Mouse (Mus musculus): ENCODE data around the gene Dynlt1b. TPM values are rescaled to one million over a fixed set of nuclear protein-coding genes. Genes with fewer than 3 reads are reported as not detected.
"Not testable (repeated sequence)": the region's sequence is repeated elsewhere in the genome, so short reads cannot be mapped to it uniquely, and the experiment has no call there.

The Dynlt1b gene
- 931 and 992 TPM in 2 replicates for polyA plus RNA-seq (2015; fragmentation: Nextera tagmentation; extraction: Ambion mirVana)

- H3K4me1 ChIP-seq: peaks cover 11% of the 10 kb centered on the region
- H3K4me3 ChIP-seq: peak within 1 kb of the TSS; percentile 45
- H3K4me2 ChIP-seq: peak within 1 kb of the TSS; percentile 60
- H3K27ac ChIP-seq: peak within 1 kb of the TSS; percentile 48
- peak; percentile 98 for ATAC-seq
- not testable (repeated sequence) for H3K9me3 ChIP-seq (replicated peaks); H3K27me3 ChIP-seq
- H3K36me3 ChIP-seq (ENCODE audit: poor library complexity, severe bottlenecking): peaks cover 14% of the 10 kb centered on the region
- under 1% methylated on average over 27 of the region's 27 CpGs for WGBS
- H3K9ac ChIP-seq: peak within 1 kb of the TSS; percentile 68
Observed at GRCm38 (mm10) chr17:6429945-6430344, at the start of gene Dynlt1b. TSS of gene Dynlt1b (plus strand) at chr17:6430112.

DNA sequence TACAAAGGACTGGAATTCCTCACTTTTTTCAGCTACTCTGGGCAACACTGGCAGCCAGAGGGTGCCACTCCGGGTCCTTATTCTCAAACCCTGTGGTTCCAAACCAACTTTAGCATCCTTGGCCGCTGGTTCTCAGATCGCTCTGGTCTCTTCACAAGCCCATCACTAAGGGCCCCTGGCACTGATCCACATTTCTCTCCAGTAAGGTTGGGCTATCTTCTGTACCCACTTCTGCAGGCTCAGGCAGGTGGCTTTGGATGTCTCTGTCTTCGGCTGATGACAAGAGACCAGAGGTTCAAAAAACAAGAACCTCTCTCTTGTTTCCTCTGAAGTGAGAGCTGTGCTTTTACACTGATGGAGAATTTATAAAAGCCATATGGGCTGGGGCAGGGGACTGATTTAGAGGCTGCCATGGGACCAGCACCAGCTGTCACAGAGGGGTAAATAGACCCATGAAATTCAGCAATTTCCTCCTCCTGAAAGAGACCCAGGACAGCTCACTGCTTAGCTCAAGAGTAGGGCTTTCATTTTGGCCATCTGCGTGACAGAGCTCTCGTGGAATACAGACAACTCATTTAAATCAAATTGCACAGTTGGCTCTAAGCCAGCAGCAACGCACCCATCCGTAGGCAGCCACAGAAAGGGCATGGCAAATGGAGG, 49.6 kb upstream of the Dynlt1b start:
- not testable (repeated sequence) for H3K4me1 ChIP-seq; H3K27ac ChIP-seq; H3K36me3 ChIP-seq (ENCODE audit: poor library complexity, severe bottlenecking); H3K9ac ChIP-seq; H3K4me3 ChIP-seq; H3K27me3 ChIP-seq; H3K9me3 ChIP-seq (replicated peaks); H3K4me2 ChIP-seq
- peak; percentile 97 for ATAC-seq
- WGBS: 61% methylated on average over 2 of the region's 8 CpGs

GRCm38 (mm10) chr17:6381071-6381682, 48.7 kb upstream of the Dynlt1b start:
- H3K27me3 ChIP-seq; H3K36me3 ChIP-seq (ENCODE audit: poor library complexity, severe bottlenecking); H3K27ac ChIP-seq; H3K4me3 ChIP-seq; H3K4me2 ChIP-seq; H3K9ac ChIP-seq; H3K9me3 ChIP-seq (replicated peaks); H3K4me1 ChIP-seq: not testable (repeated sequence)
- no CpG with 5 or more reads among the region's 8 CpGs for WGBS
- ATAC-seq: peak; percentile 34

DNA sequence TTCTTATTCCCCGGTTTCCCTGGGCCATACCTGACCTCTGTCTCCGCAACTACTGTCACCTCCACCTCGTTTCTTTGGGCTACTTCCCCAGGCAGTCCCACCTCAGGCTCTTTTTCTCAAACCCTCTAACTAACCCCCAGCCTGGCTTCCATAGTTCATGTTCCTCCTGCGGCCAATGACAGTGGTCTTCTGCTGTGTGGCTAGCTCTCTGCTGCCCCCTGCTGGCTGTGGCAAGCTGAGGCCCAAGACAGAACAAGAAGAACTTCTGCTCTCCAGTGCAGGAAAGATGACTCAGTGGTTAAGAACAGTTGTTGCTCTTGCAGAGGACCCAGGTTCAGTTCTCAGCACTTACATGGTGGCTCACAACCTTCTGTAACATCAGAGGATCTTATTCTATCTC, 43.0 kb upstream of the Dynlt1b start:
- H3K9me3 ChIP-seq (replicated peaks); H3K4me2 ChIP-seq; H3K4me3 ChIP-seq; H3K4me1 ChIP-seq; H3K36me3 ChIP-seq (ENCODE audit: poor library complexity, severe bottlenecking); H3K27ac ChIP-seq; H3K9ac ChIP-seq; H3K27me3 ChIP-seq: not testable (repeated sequence)
- no CpG with 5 or more reads among the region's 4 CpGs for WGBS
- peak; percentile 76 for ATAC-seq

- H3K4me2 ChIP-seq; H3K27ac ChIP-seq; H3K27me3 ChIP-seq; H3K4me3 ChIP-seq; H3K9me3 ChIP-seq (replicated peaks); H3K36me3 ChIP-seq (ENCODE audit: poor library complexity, severe bottlenecking); H3K4me1 ChIP-seq; H3K9ac ChIP-seq: not testable (repeated sequence)
- ATAC-seq: peak; percentile 56; the same call in 1 of the 2 replicates
- no CpG with 5 or more reads among the region's 9 CpGs for WGBS
Observed at GRCm38 (mm10) chr17:6387380-6387911, 42.5 kb upstream of the Dynlt1b start.

GRCm38 (mm10) chr17:6389463-6389862, 40.4 kb upstream of the Dynlt1b start:
- H3K27ac ChIP-seq; H3K27me3 ChIP-seq; ATAC-seq; H3K4me1 ChIP-seq; H3K36me3 ChIP-seq (ENCODE audit: poor library complexity, severe bottlenecking); H3K4me2 ChIP-seq; H3K9me3 ChIP-seq (replicated peaks); H3K4me3 ChIP-seq; H3K9ac ChIP-seq: not testable (repeated sequence)
- WGBS: 75% methylated on average over 5 of the region's 7 CpGs

- H3K27me3 ChIP-seq; H3K4me3 ChIP-seq; H3K36me3 ChIP-seq (ENCODE audit: poor library complexity, severe bottlenecking); H3K9ac ChIP-seq; H3K4me2 ChIP-seq; H3K9me3 ChIP-seq (replicated peaks); H3K27ac ChIP-seq; ATAC-seq; H3K4me1 ChIP-seq: not testable (repeated sequence)
- 88% methylated on average over 1 of the region's 2 CpGs for WGBS
Observed at GRCm38 (mm10) chr17:6390731-6391130, 39.2 kb upstream of the Dynlt1b start.

DNA sequence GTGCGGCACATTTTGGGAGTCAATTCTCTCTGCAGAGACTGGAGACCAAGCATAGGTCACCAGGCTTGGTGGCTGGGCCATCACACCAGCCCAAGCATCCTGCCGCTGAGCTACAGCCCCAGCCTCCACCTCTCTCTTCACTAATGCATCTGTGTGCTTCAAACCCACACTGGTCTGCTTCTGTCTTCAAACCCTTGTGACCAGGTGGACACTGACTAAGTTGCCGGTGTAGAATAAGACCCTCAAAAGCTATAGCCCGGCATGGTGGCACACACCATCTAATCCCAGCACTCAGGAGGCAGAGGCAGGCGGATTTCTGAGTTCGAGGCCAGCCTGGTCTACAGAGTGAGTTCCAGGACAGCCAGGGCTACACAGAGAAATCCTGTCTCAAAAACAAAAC, 38.2 kb upstream of the Dynlt1b start:
- H3K36me3 ChIP-seq (ENCODE audit: poor library complexity, severe bottlenecking); H3K4me2 ChIP-seq; H3K9ac ChIP-seq; H3K27me3 ChIP-seq; H3K4me3 ChIP-seq; H3K9me3 ChIP-seq (replicated peaks); H3K4me1 ChIP-seq; H3K27ac ChIP-seq; ATAC-seq: not testable (repeated sequence)
- WGBS: 84% methylated on average over 5 of the region's 6 CpGs

DNA sequence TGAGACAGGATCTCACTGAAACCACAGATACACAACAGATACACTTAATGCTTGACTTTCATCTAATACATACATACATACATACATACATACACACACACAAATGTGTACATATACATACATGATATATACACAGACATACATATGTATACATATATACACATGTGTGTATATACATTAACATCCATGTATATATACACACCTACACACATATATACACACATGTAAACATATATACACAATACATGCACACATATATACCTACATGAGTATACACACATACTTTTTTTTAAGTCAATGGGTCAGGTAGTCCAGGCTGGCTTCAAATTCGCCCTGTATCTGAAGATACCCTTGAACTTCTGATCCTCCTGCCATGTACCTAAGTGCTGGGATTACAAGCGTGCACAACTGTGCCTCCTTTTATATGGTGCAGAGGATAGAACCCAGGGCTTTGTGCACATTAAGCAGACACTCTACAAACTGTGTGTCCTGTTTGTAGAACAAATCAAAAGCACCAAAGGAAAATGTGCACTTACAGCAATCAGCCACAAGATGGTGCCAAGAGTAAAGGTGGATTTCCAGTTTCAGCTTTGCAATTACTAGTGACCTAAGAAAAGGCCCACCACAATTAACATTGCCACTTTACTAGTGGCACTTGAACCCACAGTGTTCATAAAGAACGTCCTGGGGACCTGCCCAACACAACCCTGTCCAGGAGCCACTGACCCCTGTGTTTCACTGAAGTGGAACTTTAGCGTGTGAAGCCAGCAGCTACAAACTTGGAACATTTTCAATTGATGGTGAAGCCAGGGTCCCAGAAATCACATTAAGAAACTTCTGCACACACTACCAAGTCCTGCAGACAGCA, 37.2 kb upstream of the Dynlt1b start:
- not testable (repeated sequence) for H3K4me1 ChIP-seq; H3K27ac ChIP-seq; H3K4me2 ChIP-seq; H3K36me3 ChIP-seq (ENCODE audit: poor library complexity, severe bottlenecking); H3K9me3 ChIP-seq (replicated peaks); H3K4me3 ChIP-seq; H3K9ac ChIP-seq; H3K27me3 ChIP-seq
- peak; percentile 75 for ATAC-seq
- no CpG with 5 or more reads among the region's 4 CpGs for WGBS

GRCm38 (mm10) chr17:6398079-6398478, 31.8 kb upstream of the Dynlt1b start:
- ATAC-seq; H3K9ac ChIP-seq; H3K27ac ChIP-seq; H3K9me3 ChIP-seq (replicated peaks); H3K36me3 ChIP-seq (ENCODE audit: poor library complexity, severe bottlenecking); H3K4me2 ChIP-seq; H3K4me3 ChIP-seq; H3K27me3 ChIP-seq: not testable (repeated sequence)
- peaks cover 11% of the 10 kb centered on the region for H3K4me1 ChIP-seq
- WGBS: no CpG with 5 or more reads among the region's 3 CpGs

- ATAC-seq; H3K9ac ChIP-seq; H3K4me3 ChIP-seq; H3K36me3 ChIP-seq (ENCODE audit: poor library complexity, severe bottlenecking); H3K27ac ChIP-seq; H3K27me3 ChIP-seq; H3K4me2 ChIP-seq; H3K9me3 ChIP-seq (replicated peaks): not testable (repeated sequence)
- 35% methylated on average over 7 of the region's 7 CpGs for WGBS
- H3K4me1 ChIP-seq: peaks cover 11% of the 10 kb centered on the region
Observed at GRCm38 (mm10) chr17:6398816-6399215, 31.1 kb upstream of the Dynlt1b start.
